Mouse (Mus musculus) G1E (cell line): ENCODE measurements around the gene Mphosph9.

ENCODE experiments used
- CTCF ChIP-seq: IDR thresholded peaks from 2 replicates; pipeline ENCODE4 v1.5.1; 2012; ENCODE audit warnings: low read depth, low read length, inconsistent platforms, mixed read lengths
- GATA1 ChIP-seq: IDR thresholded peaks from 2 replicates; pipeline ENCODE4 v1.6.1; 2012; ENCODE audit warnings: borderline replicate concordance, low read length, inconsistent platforms, mixed read lengths
- GATA2 ChIP-seq: IDR thresholded peaks from 2 replicates; pipeline ENCODE4 v1.6.1; 2012; ENCODE audit warnings: low read depth, low read length, inconsistent platforms, borderline replicate concordance
- POLR2AphosphoS5 ChIP-seq: IDR thresholded peaks from 2 replicates; pipeline ENCODE4 v1.6.1; 2012; ENCODE audit warnings: low read depth, low read length, inconsistent platforms; ENCODE audit not compliant: insufficient replicate concordance
- TAL1 ChIP-seq: conservative IDR thresholded peaks from 2 replicates; pipeline ENCODE4 v1.6.1; 2012; ENCODE audit warnings: low read depth, low read length, inconsistent platforms, mixed read lengths

GRCm38 (mm10) chr5:124223574-124223973, 104.2 kb downstream of the Mphosph9 start:
- TF ChIP-seq CTCF (no peak), TAL1 (no peak), GATA1 (no peak), POLR2AphosphoS5 (no peak), GATA2 (no peak)
